Mouse (Mus musculus) adrenal gland, postnatal 36 days (tissue): ENCODE data around the gene Hrct1. TPM values are rescaled to one million over a fixed set of nuclear protein-coding genes. Genes with fewer than 3 reads are reported as not detected.

ENCODE experiments used
- DNase-seq, 2 experiments: peaks; one replicate each; pipeline ENCODE4 v3.0.0; 2021; ENCODE audit warnings: mixed read lengths in 1 of 2
- long read RNA-seq, 2 experiments: library from polyadenylated mRNA; stranded (forward); transcript quantifications; one replicate each; pipeline ENCODE4 v2.0.0; 2021; ENCODE audit warnings: borderline sequencing depth in 2 of 2
- total RNA-seq, 2 experiments: library from RNA; stranded (reverse); gene quantifications; 2 replicates each; pipeline ENCODE4 v1.2.3; 2021

Gene Hrct1
- total RNA-seq: 1 to 10 TPM; 2.3 to 3.9 TPM
- long read RNA-seq, experiment 1, transcript Hrct1-201 (1 exons, 1,452 nt): major isoform, 11 of 11 reads
- long read RNA-seq, experiment 1, partial matches to known transcripts: 0 of 11 reads
- long read RNA-seq, experiment 1, other reads (novel, unspliced or antisense): 0 of 11 reads
- long read RNA-seq, experiment 2, partial matches to known transcripts: 0 of 2 reads
- long read RNA-seq, experiment 2, other reads (novel, unspliced or antisense): 0 of 2 reads

GRCm38 (mm10) chr4:43726995-43727394, at the start of gene Hrct1:
TSS of gene Hrct1 (plus strand) at chr4:43727188.
- DNase-seq: peak; percentile 60 to 73

GRCm38 (mm10) chr4:43678541-43678940, 48.4 kb upstream of the Hrct1 start:
- no peak for DNase-seq

GRCm38 (mm10) chr4:43679416-43680043, 47.5 kb upstream of the Hrct1 start:
- peak; percentile 71 to 74 for DNase-seq

GRCm38 (mm10) chr4:43690021-43690420, 37.0 kb upstream of the Hrct1 start:
- DNase-seq: no peak

- DNase-seq: no peak
Measured at GRCm38 (mm10) chr4:43691026-43691425, 36.0 kb upstream of the Hrct1 start.

GRCm38 (mm10) chr4:43693806-43694241, 33.2 kb upstream of the Hrct1 start:
- DNase-seq: peak; percentile 72 to 75

- no peak for DNase-seq
Measured at GRCm38 (mm10) chr4:43694439-43695248, 32.3 kb upstream of the Hrct1 start.

GRCm38 (mm10) chr4:43695249-43695671, 31.7 kb upstream of the Hrct1 start:
- peak in 1 of 2 experiments; percentile 64 for DNase-seq

GRCm38 (mm10) chr4:43696561-43696960, 30.4 kb upstream of the Hrct1 start:
- DNase-seq: no peak

GRCm38 (mm10) chr4:43700707-43701106, 26.3 kb upstream of the Hrct1 start, which contains the start of gene Olfr70:
TSS of gene Olfr70 (minus strand) at chr4:43700807.
- DNase-seq: no peak

- DNase-seq: no peak
Measured at GRCm38 (mm10) chr4:43703439-43703838, 23.5 kb upstream of the Hrct1 start.

GRCm38 (mm10) chr4:43703851-43704250, 23.1 kb upstream of the Hrct1 start:
- peak in 1 of 2 experiments; percentile 54 for DNase-seq

GRCm38 (mm10) chr4:43705991-43706390, 21.0 kb upstream of the Hrct1 start:
- no peak for DNase-seq

- DNase-seq: no peak
Measured at GRCm38 (mm10) chr4:43709869-43710268, 17.1 kb upstream of the Hrct1 start, which contains the start of gene Olfr71. TSS of gene Olfr71 (minus strand) at chr4:43710255.

- peak; percentile 86 to 93 for DNase-seq
Measured at GRCm38 (mm10) chr4:43711821-43712220, 15.2 kb upstream of the Hrct1 start.

GRCm38 (mm10) chr4:43713652-43714219, 13.3 kb upstream of the Hrct1 start:
- no peak for DNase-seq

GRCm38 (mm10) chr4:43720491-43721228, 6.3 kb upstream of the Hrct1 start:
- DNase-seq: no peak

- no peak for DNase-seq
Measured at GRCm38 (mm10) chr4:43722191-43722590, 4.8 kb upstream of the Hrct1 start.

- DNase-seq: peak in 1 of 2 experiments; percentile 75
Measured at GRCm38 (mm10) chr4:43724764-43725163, 2.2 kb upstream of the Hrct1 start.

- peak in 1 of 2 experiments; percentile 34 for DNase-seq
Measured at GRCm38 (mm10) chr4:43726228-43726993, 577 bp upstream of the Hrct1 start.
